Mouse (Mus musculus) heart, postnatal 0 days (tissue): Measurements from ENCODE around the gene Haus7.

Experiments
- CTCF ChIP-seq: IDR thresholded peaks from 2 replicates; pipeline ENCODE4 v1.5.1; 2016; ENCODE audit warnings: antibody characterized with exemption, control low read depth, low read depth
- EP300 ChIP-seq: IDR thresholded peaks from 2 replicates; pipeline ENCODE4 v1.6.1; 2016; ENCODE audit warnings: antibody characterized with exemption, low read depth

DNA sequence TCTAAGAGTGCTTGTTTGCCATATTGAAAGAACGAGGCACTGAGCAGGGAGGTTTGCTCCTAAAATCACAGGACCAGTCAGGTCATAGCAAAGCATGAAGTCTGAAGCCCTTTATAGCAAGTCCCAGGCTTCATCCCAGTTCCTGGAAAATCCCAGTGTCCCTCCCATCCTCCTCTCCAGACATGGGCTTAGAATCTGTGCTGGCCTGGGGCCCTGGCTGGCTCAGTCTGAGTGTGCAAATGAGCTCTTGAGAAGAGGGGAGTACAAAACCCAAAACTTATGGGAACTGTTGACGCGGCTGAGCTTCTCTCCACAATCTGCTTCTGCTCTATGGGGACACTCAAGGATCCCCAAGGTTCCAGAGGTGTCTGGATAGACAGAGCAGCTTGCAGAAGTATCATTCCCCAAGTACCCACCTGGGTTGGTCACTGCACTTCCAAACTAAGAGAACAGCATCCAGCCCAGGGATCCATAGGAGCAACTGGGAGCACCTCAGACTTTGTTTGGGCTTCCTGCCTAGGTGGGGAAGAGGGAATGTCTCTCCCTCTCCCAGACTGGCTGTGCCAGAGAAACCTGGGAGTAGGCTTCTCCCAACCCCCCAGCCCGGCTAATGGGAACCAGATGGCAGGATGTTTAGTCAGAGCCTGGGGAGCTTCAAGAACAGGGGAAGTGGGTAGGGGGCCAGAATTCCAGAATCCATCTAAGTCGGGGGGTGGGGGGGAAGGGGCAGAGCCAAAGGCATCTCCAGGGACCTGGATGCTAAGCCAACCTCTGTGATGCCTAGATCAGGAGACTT lies 8.8 kb upstream of the Haus7 start:
- TF ChIP-seq CTCF (no peak), EP300 (no peak)
